Mouse (Mus musculus): ENCODE data around the gene Gna15. TPM values are rescaled to one million over a fixed set of nuclear protein-coding genes. Genes with fewer than 3 reads are reported as not detected.

Gna15 gene
- total and polyA plus RNA-seq, 2 experiments from 2014 or later = 1.3 to 1.6 TPM

GRCm38 (mm10) chr10:81482533-81482889 lies 41.5 kb downstream of the Gna15 start, which contains the start of gene Celf5:
Celf5 (minus strand) TSS chr10:81482709.
- H3K27ac ChIP-seq (ENCODE audit: low read depth, low read length) = peak within 1 kb of the TSS; percentile 88
- 5% methylated on average over 36 of the region's 36 CpGs for WGBS
- DNase-seq (peak; percentile 88), ATAC-seq (peak; percentile 79)
- H3K4me2 ChIP-seq (ENCODE audit: low read depth) = peak within 1 kb of the TSS; percentile 76
- TF ChIP-seq CTCF (IDR thresholded peaks at IDR 0.05; ENCODE audit: low read depth) = peak; percentile 79
- H3K36me3 ChIP-seq (ENCODE audit: insufficient read depth) = peaks cover 16% of the 10 kb centered on the region
- no peaks in the 10 kb centered on the region for H3K9me3 ChIP-seq (ENCODE audit: low read length)
- H3K4me1 ChIP-seq (ENCODE audit: insufficient read depth) = peaks cover 17% of the 10 kb centered on the region
- H3K4me3 ChIP-seq (ENCODE audit: low read depth, low read length) = peak within 1 kb of the TSS; percentile 65
- H3K9ac ChIP-seq = peak within 1 kb of the TSS; percentile 93
- H3K27me3 ChIP-seq (ENCODE audit: insufficient read depth, low read length) = no peaks in the 10 kb centered on the region

DNA sequence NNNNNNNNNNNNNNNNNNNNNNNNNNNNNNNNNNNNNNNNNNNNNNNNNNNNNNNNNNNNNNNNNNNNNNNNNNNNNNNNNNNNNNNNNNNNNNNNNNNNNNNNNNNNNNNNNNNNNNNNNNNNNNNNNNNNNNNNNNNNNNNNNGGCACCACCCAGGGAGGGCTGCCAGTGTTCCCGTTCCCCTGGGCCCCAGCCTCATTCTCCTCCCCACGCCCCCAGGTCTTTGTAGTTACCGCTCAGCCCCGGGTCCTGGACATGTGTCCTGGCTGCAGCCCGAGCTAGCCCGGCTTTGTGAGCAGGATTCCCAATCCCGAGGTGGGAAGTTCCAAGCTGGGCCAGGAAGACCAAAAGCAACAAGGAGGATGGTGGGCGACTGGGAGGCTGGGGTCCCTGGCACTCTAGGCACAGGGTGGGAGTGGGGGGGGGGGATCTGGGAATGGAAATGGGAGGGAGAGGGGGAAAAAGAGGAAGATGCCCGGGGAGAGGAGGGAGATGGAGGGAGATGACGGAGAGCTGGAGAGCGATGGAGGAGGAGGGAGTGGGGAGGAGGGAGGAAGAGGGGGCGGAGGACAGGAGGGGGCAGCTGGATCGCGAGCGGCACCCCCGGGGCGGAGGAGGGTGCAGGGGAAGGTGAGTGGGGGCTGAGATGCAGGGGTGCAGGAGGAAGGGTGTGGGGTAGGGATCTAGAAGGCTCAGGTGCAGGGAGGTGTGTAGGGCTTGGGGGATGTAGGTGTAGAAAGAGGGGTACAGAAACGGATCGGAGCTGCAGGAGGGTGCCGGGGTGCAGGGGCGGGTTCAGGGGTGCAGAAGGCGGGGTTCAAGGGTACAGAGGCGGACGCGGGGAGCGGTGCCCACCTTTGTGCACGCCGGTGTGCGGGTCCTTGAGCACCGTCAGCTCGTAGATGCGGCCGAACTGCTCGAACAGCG lies 42.2 kb downstream of the Gna15 start:
- Histone ChIP-seq H3K4me3 (ENCODE audit: low read depth, low read length) (peak overlapping the region; percentile 65), H3K9ac (peak overlapping the region; percentile 93), H3K27ac (ENCODE audit: low read depth, low read length) (peak overlapping the region; percentile 88), H3K9me3 (ENCODE audit: low read length) (no peaks in the 10 kb centered on the region), H3K4me2 (ENCODE audit: low read depth) (peak overlapping the region; percentile 76), H3K4me1 (ENCODE audit: insufficient read depth) (peaks cover 17% of the 10 kb centered on the region), H3K36me3 (ENCODE audit: insufficient read depth) (peaks cover 9% of the 10 kb centered on the region), H3K27me3 (ENCODE audit: insufficient read depth, low read length) (no peaks in the 10 kb centered on the region)
- TF ChIP-seq CTCF (IDR thresholded peaks at IDR 0.05; ENCODE audit: low read depth) = no peak
- DNase-seq (peak; percentile 59), ATAC-seq (peak; percentile 45)
- 6% methylated on average over 32 of the region's 35 CpGs for WGBS

- Histone ChIP-seq H3K27me3 (ENCODE audit: insufficient read depth, low read length) (no peaks in the 10 kb centered on the region), H3K27ac (ENCODE audit: low read depth, low read length) (peak overlapping the region; percentile 93; the same call in 1 of the 2 replicates), H3K36me3 (ENCODE audit: insufficient read depth) (no peaks in the 10 kb centered on the region; the same call in 1 of the 2 replicates), H3K9ac (no peak overlapping the region), H3K4me3 (ENCODE audit: low read depth, low read length) (no peak overlapping the region), H3K4me1 (ENCODE audit: insufficient read depth) (peaks cover 12% of the 10 kb centered on the region), H3K9me3 (ENCODE audit: low read length) (no peaks in the 10 kb centered on the region), H3K4me2 (ENCODE audit: low read depth) (no peak overlapping the region)
- 89% methylated on average over 10 of the region's 10 CpGs for WGBS
- TF ChIP-seq CTCF (IDR thresholded peaks at IDR 0.05; ENCODE audit: low read depth) = no peak
- ATAC-seq = no peak
- DNase-seq = no peak
Measured at GRCm38 (mm10) chr10:81474461-81474860, 49.6 kb downstream of the Gna15 start.

DNA sequence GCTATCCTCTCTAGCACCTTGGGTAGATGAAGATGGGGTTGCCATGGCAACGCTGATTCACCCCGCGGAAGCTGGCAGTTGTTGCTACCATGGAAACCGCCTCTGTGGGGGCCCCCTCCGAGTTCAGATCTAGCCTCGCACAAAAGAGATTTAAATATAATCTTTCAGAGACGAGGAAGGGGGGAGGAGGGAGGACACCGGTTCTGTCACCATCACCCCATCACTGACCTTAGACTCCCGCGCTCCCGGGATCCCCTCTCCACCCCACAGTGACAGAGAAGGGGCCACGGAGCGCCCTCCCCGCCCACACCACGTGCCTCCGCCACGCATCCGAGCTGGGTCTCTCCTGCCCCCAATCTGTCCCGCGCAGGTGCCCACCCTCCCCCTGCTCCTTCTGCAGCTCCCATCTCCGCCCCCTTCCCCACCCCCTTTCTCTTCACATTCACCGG lies 51.0 kb downstream of the Gna15 start:
- Histone ChIP-seq H3K9me3 (ENCODE audit: low read length) (no peaks in the 10 kb centered on the region), H3K9ac (peak overlapping the region; percentile 69), H3K4me3 (ENCODE audit: low read depth, low read length) (peak overlapping the region; percentile 48), H3K27ac (ENCODE audit: low read depth, low read length) (peak overlapping the region; percentile 93), H3K27me3 (ENCODE audit: insufficient read depth, low read length) (no peaks in the 10 kb centered on the region), H3K4me2 (ENCODE audit: low read depth) (peak overlapping the region; percentile 84), H3K36me3 (ENCODE audit: insufficient read depth) (peaks cover 8% of the 10 kb centered on the region), H3K4me1 (ENCODE audit: insufficient read depth) (peaks cover 12% of the 10 kb centered on the region)
- peak; percentile 93 for ATAC-seq
- WGBS = 2% methylated on average over 20 of the region's 22 CpGs
- TF ChIP-seq CTCF (IDR thresholded peaks at IDR 0.05; ENCODE audit: low read depth) = no peak
- peak; percentile 96 for DNase-seq

GRCm38 (mm10) chr10:81472403-81473002 lies 51.5 kb downstream of the Gna15 start:
- Histone ChIP-seq H3K9ac (peak overlapping the region; percentile 69), H3K27ac (ENCODE audit: low read depth, low read length) (peak overlapping the region; percentile 93), H3K4me2 (ENCODE audit: low read depth) (peak overlapping the region; percentile 84), H3K4me1 (ENCODE audit: insufficient read depth) (peaks cover 12% of the 10 kb centered on the region), H3K36me3 (ENCODE audit: insufficient read depth) (peaks cover 13% of the 10 kb centered on the region), H3K27me3 (ENCODE audit: insufficient read depth, low read length) (no peaks in the 10 kb centered on the region), H3K9me3 (ENCODE audit: low read length) (no peaks in the 10 kb centered on the region), H3K4me3 (ENCODE audit: low read depth, low read length) (peak overlapping the region; percentile 48)
- DNase-seq = peak; percentile 40
- 5% methylated on average over 15 of the region's 18 CpGs for WGBS
- no peak for TF ChIP-seq CTCF (IDR thresholded peaks at IDR 0.05; ENCODE audit: low read depth)
- peak; percentile 75 for ATAC-seq

DNA sequence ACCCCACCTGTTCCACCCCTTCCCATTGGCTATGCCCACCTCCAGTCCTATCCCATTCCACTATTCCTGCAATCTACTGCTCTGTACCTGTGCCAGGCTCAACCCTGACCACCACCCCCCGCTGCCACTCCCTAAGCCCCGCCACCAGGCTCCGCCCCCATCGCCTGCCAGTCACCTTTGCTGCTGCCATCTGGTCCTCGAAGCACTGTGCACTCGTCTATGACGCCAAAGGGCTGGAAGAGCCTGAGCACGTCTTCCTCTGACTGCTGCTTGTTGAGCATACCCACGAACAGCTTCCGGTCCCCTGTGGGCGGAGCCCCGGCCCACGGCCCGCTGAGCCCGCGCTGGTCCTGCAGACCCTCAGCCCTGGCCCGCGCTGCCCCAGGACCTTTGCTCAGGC lies 53.6 kb downstream of the Gna15 start:
- WGBS = 62% methylated on average over 18 of the region's 18 CpGs
- Histone ChIP-seq H3K27me3 (ENCODE audit: insufficient read depth, low read length) (no peaks in the 10 kb centered on the region), H3K27ac (ENCODE audit: low read depth, low read length) (no peak overlapping the region; the same call in 1 of the 2 replicates), H3K4me3 (ENCODE audit: low read depth, low read length) (no peak overlapping the region), H3K9me3 (ENCODE audit: low read length) (no peaks in the 10 kb centered on the region), H3K4me1 (ENCODE audit: insufficient read depth) (peaks cover 12% of the 10 kb centered on the region), H3K9ac (no peak overlapping the region), H3K36me3 (ENCODE audit: insufficient read depth) (peaks cover 33% of the 10 kb centered on the region), H3K4me2 (ENCODE audit: low read depth) (no peak overlapping the region)
- no peak for DNase-seq
- no peak for ATAC-seq
- TF ChIP-seq CTCF (IDR thresholded peaks at IDR 0.05; ENCODE audit: low read depth) = no peak

DNA sequence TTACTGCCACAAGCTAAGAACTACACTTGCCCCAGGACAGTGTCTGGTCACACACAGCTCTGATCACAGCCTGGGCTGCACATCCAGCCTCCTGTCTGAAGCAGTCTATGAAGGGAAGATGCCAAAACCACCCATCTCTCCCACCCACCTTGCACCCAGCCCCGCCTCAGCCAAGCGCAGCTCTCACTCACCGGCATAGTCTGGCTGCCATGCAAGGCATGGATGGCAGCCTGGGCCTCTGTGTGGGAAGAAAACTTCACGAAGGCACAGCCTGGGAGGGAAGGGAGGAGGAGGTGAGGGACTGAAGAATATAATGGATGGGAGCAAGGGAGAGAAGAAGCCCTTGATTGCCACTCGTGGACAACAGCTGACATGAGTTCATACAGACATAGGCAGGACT lies 54.8 kb downstream of the Gna15 start:
- Histone ChIP-seq H3K9ac (no peak overlapping the region), H3K27ac (ENCODE audit: low read depth, low read length) (no peak overlapping the region), H3K4me1 (ENCODE audit: insufficient read depth) (peaks cover 12% of the 10 kb centered on the region), H3K36me3 (ENCODE audit: insufficient read depth) (peaks cover 36% of the 10 kb centered on the region), H3K4me3 (ENCODE audit: low read depth, low read length) (no peak overlapping the region), H3K9me3 (ENCODE audit: low read length) (no peaks in the 10 kb centered on the region), H3K27me3 (ENCODE audit: insufficient read depth, low read length) (no peaks in the 10 kb centered on the region), H3K4me2 (ENCODE audit: low read depth) (no peak overlapping the region)
- 77% methylated on average over 5 of the region's 5 CpGs for WGBS
- no peak for TF ChIP-seq CTCF (IDR thresholded peaks at IDR 0.05; ENCODE audit: low read depth)
- no peak for DNase-seq
- no peak for ATAC-seq

Data from forebrain, postnatal 0 days (tissue).